Mouse (Mus musculus) C2C12 (cell line): ENCODE measurements at regions not wholly inside any gene's neighbourhood (a gene's known extent, or its start where the extent isn't known, plus 50 kb on each side); places are given as distances from the start of the nearest gene placed in this dataset.

Source experiments
- CEBPB ChIP-seq: IDR thresholded peaks from one replicate; pipeline ENCODE4 v1.6.1; 2011; ENCODE audit warnings: low read depth, mild to moderate bottlenecking, control low read depth, moderate library complexity
- CTCF ChIP-seq: IDR thresholded peaks from one replicate; pipeline ENCODE4 v1.5.1; 2011; ENCODE audit not compliant: control insufficient read depth, insufficient read depth, insufficient read length
- FOSL1 ChIP-seq: IDR thresholded peaks from one replicate; pipeline ENCODE4 v1.8.0; 2011; ENCODE audit warnings: mild to moderate bottlenecking, low read length; ENCODE audit not compliant: poor library complexity, insufficient read depth, severe bottlenecking
- MAX ChIP-seq: IDR thresholded peaks from one replicate; pipeline ENCODE4 v1.6.1; 2011; ENCODE audit warnings: mild to moderate bottlenecking, control low read depth
- MYOD1 ChIP-seq: IDR thresholded peaks from one replicate; pipeline ENCODE4 v1.6.1; 2011; ENCODE audit warnings: low read depth; ENCODE audit not compliant: control insufficient read depth, insufficient read length
- USF1 ChIP-seq: IDR thresholded peaks from one replicate; pipeline ENCODE4 v1.6.1; 2011; ENCODE audit warnings: low read depth, mild to moderate bottlenecking, control low read depth, moderate library complexity

DNA sequence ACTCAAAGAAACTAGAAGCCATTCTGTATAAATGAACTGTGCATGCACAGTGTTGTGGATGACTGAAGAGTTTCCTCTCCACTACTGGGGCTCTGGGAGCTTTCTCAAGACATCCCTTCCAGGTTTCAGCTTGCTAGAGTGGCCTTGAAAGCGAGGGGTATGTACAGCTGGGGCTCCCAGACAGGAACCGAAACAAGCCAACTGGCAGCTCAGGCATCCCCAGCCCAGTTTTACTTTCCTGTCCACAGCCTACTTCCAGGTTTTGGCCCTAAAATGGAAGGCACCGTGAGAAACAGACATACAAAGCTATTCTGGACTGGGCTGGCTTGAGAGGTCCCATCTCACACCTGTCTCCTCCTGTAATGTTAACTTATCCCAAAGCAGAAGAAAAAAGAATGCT is 360.3 kb upstream of the Sall1 start:
- TF ChIP-seq CTCF (no peak), FOSL1 (no peak), MAX (no peak), USF1 (no peak), CEBPB (no peak), MYOD1 (no peak)
